Mouse (Mus musculus) forebrain, embryonic 15.5 days (tissue): ENCODE results near the gene Gm17332. TPM values are rescaled to one million over a fixed set of nuclear protein-coding genes. Genes with fewer than 3 reads are reported as not detected.
"Not testable (repeated sequence)": the region's sequence is repeated elsewhere in the genome, so short reads cannot be mapped to it uniquely, and the experiment has no call there.

Experiments
- ATAC-seq: fragments of 200-750 bp; cut with Nextera tagmentation; replicated peaks from 2 replicates; pipeline ENCODE4 v1.8.0; 2017; ENCODE audit warnings: mild to moderate bottlenecking, moderate TSS enrichment, moderate library complexity
- H3K27ac ChIP-seq: fragments of 300-500 bp; sonication (generic); replicated peaks from 2 replicates; pipeline ENCODE4 v1.5.1; 2015; ENCODE audit warnings: mild to moderate bottlenecking, inconsistent platforms
- H3K27me3 ChIP-seq: fragments of 300-500 bp; sonication (generic); 2 replicates; pipeline ENCODE4 v1.6.1; 2015; ENCODE audit warnings: inconsistent platforms
- H3K36me3 ChIP-seq: fragments of 300-500 bp; sonication (generic); 2 replicates; pipeline ENCODE4 v1.6.1; 2015; ENCODE audit warnings: mild to moderate bottlenecking, inconsistent platforms
- H3K4me1 ChIP-seq: fragments of 300-500 bp; sonication (generic); 2 replicates; pipeline ENCODE4 v1.6.1; 2015; ENCODE audit warnings: inconsistent platforms
- H3K4me2 ChIP-seq: fragments of 300-500 bp; sonication (generic); replicated peaks from 2 replicates; pipeline ENCODE4 v1.6.1; 2015; ENCODE audit warnings: mild to moderate bottlenecking, inconsistent platforms
- H3K4me3 ChIP-seq: fragments of 300-500 bp; sonication (generic); 2 replicates; pipeline ENCODE4 v1.5.1; 2015; ENCODE audit warnings: mild to moderate bottlenecking, inconsistent platforms
- H3K9ac ChIP-seq: fragments of 300-500 bp; sonication (generic); replicated peaks from 2 replicates; pipeline ENCODE4 v1.6.1; 2015; ENCODE audit warnings: mild to moderate bottlenecking, inconsistent platforms
- H3K9me3 ChIP-seq: fragments of 300-500 bp; sonication (generic); 2 replicates; pipeline ENCODE4 v1.6.1; 2016; ENCODE audit warnings: inconsistent platforms
- WGBS: fragments of 180-500 bp; shearing (Covaris S2); methylation state at CpG from one replicate; pipeline ENCODE4 v1.1.7; 2015; ENCODE audit warnings: mixed read lengths; 5-methylcytosine and 5-hydroxymethylcytosine counted together
- polyA plus RNA-seq: library from polyadenylated mRNA; unstranded; fragments of >200 nt; fragmentation: Nextera tagmentation; extraction: Ambion mirVana; gene quantifications from 2 replicates; pipeline ENCODE4 v1.2.1, GENCODE M21; 2015

Gm17332 gene
- polyA plus RNA-seq = not detected in 2 replicates

DNA sequence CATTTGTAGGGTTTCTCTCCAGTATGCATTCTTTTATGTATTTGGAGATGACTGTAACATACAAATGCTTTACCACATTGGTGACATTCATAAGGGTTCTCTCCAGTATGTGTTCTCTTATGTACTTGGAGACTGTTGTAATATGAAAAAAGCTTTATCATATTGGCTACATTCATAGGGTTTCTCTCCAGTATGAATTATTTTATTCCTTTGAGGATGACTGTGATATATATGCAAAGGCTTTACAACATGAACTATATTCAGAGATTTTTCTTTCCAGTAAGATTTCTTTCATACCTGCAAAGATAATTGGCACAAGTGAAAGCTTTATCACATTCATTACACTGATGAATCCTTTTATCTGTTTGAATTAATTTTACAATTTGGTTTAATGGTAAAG, at the start of gene Gm17332:
Gm17332 (minus strand) TSS at position 101 of the 400 bp plus-strand sequence.
- no peak within 1 kb of the TSS for H3K27ac ChIP-seq
- no peak within 1 kb of the TSS for H3K4me2 ChIP-seq
- no peak within 1 kb of the TSS for H3K4me3 ChIP-seq
- no peak within 1 kb of the TSS for H3K9ac ChIP-seq
- ATAC-seq = no peak
- H3K9me3 ChIP-seq = 0 out of 2 replicates have a peak, but pooled peaks cover 4% of the 10 kb centered on the region
- no peaks in the 10 kb centered on the region for H3K36me3 ChIP-seq
- H3K4me1 ChIP-seq = no peaks in the 10 kb centered on the region
- H3K27me3 ChIP-seq = no peaks in the 10 kb centered on the region

DNA sequence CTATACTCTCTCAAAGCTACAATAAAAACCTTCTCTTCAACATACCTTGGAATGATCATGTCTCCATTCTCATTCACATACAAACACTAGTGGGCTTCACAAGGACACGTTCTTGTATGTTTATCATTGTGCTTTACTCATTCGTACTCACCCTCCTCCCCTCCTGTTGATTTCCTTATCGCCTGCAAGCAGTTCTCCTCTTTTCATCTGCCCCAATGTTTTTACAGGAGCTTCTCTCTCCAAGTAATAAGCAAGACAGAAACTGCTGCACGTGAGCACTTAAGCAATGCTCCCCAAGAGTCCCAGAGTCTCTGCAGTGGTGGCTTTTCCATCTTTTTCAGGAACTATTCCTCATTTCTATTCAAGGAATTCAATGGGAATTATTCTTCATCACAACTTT, 47.7 kb upstream of the Gm17332 start:
- Histone ChIP-seq H3K4me2 (no peak overlapping the region), H3K9ac (no peak overlapping the region), H3K9me3 (no peaks in the 10 kb centered on the region), H3K27me3 (no peaks in the 10 kb centered on the region), H3K27ac (no peak overlapping the region), H3K4me3 (no peak overlapping the region), H3K4me1 (no peaks in the 10 kb centered on the region), H3K36me3 (no peaks in the 10 kb centered on the region)
- no peak for ATAC-seq
- 78% methylated on average over 4 of the region's 4 CpGs for WGBS

DNA sequence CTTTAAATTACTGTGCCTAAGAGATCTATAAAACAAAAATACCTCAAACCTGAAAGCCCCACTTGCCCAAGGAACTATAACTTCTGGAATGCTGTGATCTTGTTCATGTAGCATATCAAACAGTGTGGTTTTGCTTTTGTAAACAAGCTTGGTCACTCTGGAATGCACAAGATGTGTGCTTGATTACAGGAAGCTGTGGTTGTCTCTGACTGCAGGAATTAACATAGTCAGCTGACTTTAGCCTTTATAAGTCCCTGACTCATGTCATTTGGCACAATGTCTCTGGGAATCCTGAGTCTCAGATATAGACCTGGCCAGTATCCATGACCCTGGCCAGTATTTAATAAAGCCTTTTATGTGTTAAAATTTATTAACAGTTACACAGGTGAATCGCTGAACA, 43.1 kb upstream of the Gm17332 start:
- no peak overlapping the region for H3K4me2 ChIP-seq
- H3K9ac ChIP-seq = no peak overlapping the region
- no peaks in the 10 kb centered on the region for H3K4me1 ChIP-seq
- H3K9me3 ChIP-seq = no peaks in the 10 kb centered on the region
- no peak overlapping the region for H3K4me3 ChIP-seq
- WGBS = 96% methylated on average over 1 of the region's 1 CpGs
- ATAC-seq = no peak
- no peaks in the 10 kb centered on the region for H3K27me3 ChIP-seq
- H3K36me3 ChIP-seq = no peaks in the 10 kb centered on the region
- no peak overlapping the region for H3K27ac ChIP-seq

DNA sequence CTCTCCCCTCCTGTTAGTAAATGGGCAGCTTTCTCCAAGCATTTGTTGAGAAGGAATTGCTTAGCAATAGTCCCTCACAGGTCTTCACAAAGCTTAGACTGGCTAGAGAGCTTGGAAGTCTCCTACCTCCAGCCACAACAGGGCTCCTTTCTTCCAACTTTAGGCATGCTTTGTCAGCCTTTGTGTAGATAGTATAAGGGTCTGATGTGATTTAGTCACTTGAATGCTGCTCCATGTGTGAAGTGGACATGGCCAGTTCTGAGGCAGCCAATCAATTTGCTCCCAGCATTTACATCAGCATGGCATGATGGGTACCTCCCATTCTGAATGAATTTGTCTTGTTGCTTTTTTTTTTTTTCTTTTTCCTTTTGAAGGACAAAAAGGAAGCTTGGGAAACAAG, 35.7 kb upstream of the Gm17332 start:
- Histone ChIP-seq H3K4me3 (no peak overlapping the region), H3K4me1 (no peaks in the 10 kb centered on the region), H3K36me3 (no peaks in the 10 kb centered on the region), H3K9ac (no peak overlapping the region), H3K9me3 (no peaks in the 10 kb centered on the region), H3K27me3 (no peaks in the 10 kb centered on the region), H3K4me2 (no peak overlapping the region), H3K27ac (no peak overlapping the region)
- 0 out of 2 replicates have a peak, but pooled peaks have one; percentile 61 for ATAC-seq

DNA sequence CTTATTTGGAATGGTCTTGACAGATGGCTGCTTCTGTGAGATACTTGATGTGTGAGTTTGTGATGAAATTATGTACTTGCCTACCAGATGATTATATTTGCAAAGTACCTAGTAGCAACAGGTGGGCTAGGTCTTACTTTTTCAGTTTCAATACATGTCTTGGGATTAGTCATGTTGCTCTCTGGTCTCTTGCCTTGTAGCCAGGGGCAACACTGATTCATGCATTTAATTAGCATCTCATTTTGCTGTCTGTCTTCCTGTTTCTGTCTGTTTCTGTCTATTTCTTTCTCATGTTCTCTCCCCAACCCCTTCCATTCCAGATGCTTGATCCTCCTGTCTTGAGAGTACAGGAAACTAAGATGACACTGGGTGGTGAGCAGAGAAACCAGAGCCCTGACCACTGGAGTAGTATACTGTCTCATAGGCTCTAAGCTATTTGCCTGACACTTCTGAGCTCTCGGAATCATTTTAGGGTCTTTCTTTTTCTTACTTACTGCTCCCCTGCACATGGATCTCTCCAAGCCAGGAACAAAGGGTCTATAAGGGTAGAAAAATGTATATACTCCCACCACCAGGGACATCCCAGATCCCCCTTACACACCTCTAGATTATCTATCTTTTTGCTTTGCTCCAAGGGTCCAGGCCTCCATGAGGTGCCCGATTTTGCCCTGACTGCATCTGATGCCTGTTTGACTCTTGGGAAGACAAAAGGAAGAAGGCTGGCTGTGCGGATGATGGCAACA, 13.5 kb upstream of the Gm17332 start:
- no peak overlapping the region for H3K9ac ChIP-seq
- H3K27ac ChIP-seq = no peak overlapping the region
- no peaks in the 10 kb centered on the region for H3K9me3 ChIP-seq
- 77% methylated on average over 3 of the region's 3 CpGs for WGBS
- no peak overlapping the region for H3K4me3 ChIP-seq
- H3K27me3 ChIP-seq = no peaks in the 10 kb centered on the region
- no peak overlapping the region for H3K4me2 ChIP-seq
- no peaks in the 10 kb centered on the region for H3K36me3 ChIP-seq
- no peak for ATAC-seq
- no peaks in the 10 kb centered on the region for H3K4me1 ChIP-seq

DNA sequence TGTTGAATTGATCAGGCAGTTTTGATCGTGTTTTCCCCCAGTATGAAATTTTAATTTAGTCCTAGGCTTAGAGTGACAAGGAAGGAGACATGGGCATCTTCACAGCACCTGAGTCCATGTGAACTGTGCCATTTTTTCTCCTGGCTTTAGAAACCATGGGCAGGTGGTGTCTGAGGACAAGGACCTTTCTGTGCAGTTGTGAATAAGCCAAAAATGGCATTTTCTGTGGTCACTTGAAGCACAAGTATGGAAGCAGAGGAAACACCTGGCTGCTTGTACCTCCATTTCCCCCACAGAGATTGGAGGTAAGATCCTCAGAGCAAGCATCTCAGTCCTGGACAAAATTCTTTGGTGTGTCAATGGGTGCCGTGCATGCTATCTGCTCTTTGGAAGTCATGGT, 12.5 kb upstream of the Gm17332 start:
- ATAC-seq = no peak
- H3K36me3 ChIP-seq = no peaks in the 10 kb centered on the region
- WGBS = 96% methylated on average over 2 of the region's 2 CpGs

DNA sequence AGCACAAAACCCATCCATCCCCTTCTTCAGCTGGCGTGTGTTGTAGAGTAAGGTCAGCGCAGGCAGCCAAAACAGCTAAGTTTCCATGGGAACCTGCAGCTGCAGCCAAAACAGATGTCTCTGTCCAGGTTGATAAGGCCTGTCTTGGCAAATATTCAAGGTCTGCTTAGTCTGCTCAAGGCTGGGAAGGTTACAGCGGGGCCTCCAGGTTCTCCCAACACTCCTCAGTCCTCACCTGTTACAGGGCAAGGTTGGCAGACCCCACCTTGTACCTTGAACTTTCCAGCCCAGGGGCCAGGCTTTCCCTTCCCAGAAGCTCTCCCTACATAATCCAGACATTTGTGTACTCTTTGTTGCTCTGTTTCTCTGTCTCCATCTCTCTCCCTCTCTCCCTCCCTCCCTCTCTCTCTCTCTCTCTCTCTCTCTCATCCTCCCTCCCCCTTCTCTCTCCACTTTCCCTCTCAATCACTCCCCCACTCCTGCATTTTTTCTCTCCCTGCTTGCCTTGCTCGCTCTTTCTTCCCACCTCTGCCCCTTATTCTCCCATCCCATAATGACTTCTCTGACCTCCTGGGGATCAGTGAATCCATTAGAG, 12.1 kb downstream of the Gm17332 start:
- WGBS = 17% methylated on average over 4 of the region's 4 CpGs
- Histone ChIP-seq H3K9ac (no peak overlapping the region), H3K4me3 (peak overlapping the region; percentile 50), H3K27ac (no peak overlapping the region), H3K4me2 (peak overlapping the region; percentile 61), H3K27me3 (no peaks in the 10 kb centered on the region), H3K9me3 (no peaks in the 10 kb centered on the region), H3K4me1 (peaks cover 11% of the 10 kb centered on the region), H3K36me3 (no peaks in the 10 kb centered on the region)
- peak; percentile 60 for ATAC-seq

More for the DNA sequence above, 12.5 kb upstream of the Gm17332 start:
- Histone ChIP-seq H3K27me3 (no peaks in the 10 kb centered on the region), H3K27ac (no peak overlapping the region), H3K4me1 (no peaks in the 10 kb centered on the region), H3K4me3 (no peak overlapping the region), H3K4me2 (no peak overlapping the region), H3K9ac (no peak overlapping the region), H3K9me3 (no peaks in the 10 kb centered on the region)

DNA sequence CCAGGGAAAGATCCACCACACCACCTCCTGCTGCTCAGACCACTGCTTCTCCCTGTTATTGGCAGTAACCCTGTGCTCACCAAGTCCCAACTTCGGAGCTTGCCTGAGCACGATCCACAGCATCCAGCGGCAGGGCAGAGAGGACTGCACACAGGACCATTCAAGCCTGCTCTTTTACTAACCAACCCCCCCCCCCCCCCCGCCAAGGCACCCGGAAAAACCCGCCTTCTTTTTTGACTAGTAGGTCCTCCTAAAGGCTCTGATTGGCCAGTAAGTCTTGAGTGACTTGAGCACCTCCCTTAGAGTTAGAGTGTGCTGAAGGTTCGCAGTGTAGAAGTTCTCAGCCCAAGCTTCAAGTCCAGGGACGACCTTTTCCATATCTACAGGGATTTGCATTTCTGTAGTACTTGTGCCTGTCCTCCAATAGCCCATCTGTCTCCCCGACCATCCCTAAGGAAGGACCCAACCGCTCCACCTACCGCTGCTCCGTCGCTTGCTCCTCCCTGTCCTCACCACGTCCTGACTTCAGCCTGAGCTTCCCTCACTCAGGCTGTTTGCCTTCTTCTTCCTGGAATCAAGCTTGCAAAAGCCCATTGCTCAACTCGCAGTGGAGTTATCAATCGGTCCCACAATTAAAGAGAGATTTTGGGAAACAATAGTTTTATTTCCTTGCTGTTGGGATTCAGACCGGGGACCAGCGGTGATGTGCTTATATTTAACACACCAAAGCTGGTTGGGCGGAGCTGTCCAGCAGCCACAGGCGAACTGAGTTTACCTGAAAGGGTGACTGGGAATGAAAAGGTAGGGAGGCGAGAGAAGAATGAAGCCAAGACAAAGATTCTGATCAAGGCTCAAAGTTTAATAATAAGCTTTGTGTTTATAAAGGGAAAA, 12.9 kb downstream of the Gm17332 start:
- Histone ChIP-seq H3K4me3 (peak overlapping the region; percentile 50), H3K27me3 (no peaks in the 10 kb centered on the region), H3K36me3 (no peaks in the 10 kb centered on the region), H3K9ac (peak overlapping the region; percentile 35), H3K4me1 (peaks cover 11% of the 10 kb centered on the region), H3K4me2 (peak overlapping the region; percentile 61), H3K9me3 (no peaks in the 10 kb centered on the region), H3K27ac (no peak overlapping the region)
- peak; percentile 96 for ATAC-seq
- under 1% methylated on average over 21 of the region's 21 CpGs for WGBS

DNA sequence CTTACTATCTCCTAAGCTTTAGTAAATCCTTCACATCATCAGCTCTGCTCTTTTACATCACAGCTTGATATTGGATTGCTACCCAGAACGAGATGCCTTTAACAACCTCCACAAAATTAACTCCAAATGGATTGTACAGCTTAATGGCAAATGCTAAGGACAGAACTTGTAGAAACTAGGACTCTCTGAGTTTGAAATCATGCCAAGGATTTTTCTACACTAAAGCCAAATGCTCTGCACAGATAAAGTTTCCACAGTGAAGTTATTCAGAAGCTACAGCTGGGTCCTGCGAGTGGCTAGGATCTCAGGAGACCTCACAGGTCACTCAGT, 13.5 kb downstream of the Gm17332 start:
- Histone ChIP-seq H3K9ac (no peak overlapping the region), H3K4me3 (peak overlapping the region; percentile 50), H3K9me3 (no peaks in the 10 kb centered on the region), H3K4me2 (peak overlapping the region; percentile 61), H3K27ac (no peak overlapping the region), H3K27me3 (no peaks in the 10 kb centered on the region), H3K4me1 (peaks cover 11% of the 10 kb centered on the region), H3K36me3 (no peaks in the 10 kb centered on the region)
- no peak for ATAC-seq
- 31% methylated on average over 2 of the region's 2 CpGs for WGBS

DNA sequence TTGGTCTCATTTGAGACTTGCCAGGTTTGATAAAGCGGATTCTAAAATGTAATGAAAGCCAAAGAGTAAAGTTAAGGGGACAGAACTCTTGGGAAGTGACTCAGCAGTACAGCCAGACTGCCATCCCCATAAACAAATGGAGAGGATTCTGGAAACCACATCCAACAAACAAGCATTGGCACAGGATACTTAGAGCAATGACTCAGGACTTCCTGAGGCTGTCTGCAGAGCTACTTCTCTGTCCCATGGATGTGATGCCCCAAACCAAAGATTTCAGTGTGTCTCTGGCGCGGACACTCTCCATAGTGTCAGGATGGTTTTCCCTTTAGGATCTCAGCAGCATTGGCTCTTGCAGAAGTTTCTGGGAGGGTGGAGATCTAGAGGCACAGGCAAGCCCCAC, 25.2 kb downstream of the Gm17332 start:
- Histone ChIP-seq H3K4me3 (no peak overlapping the region), H3K27me3 (no peaks in the 10 kb centered on the region), H3K9me3 (no peaks in the 10 kb centered on the region), H3K4me2 (no peak overlapping the region), H3K27ac (no peak overlapping the region), H3K4me1 (no peaks in the 10 kb centered on the region), H3K9ac (no peak overlapping the region), H3K36me3 (no peaks in the 10 kb centered on the region)
- no peak for ATAC-seq
- WGBS = 97% methylated on average over 3 of the region's 3 CpGs

DNA sequence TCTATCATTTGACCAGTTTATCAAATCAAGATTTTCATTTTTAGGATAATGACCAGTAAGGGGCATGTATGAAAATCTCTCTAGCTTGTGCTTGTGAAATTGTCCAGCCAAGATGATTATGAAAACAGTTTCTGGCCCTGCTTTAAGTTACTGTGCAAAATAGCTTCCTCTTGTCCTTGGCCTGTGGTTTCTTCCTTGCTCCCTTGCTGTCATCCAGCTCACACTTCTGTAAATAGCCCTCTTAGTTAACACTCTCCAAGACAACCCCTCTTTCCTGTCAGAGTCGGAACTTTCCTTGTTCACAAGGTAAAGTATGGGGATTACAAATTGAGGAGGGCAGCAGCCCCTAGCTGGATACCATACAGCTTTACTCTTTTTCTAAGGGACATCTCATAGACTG, 43.9 kb downstream of the Gm17332 start:
- WGBS = 63% methylated on average over 1 of the region's 1 CpGs
- H3K27ac ChIP-seq, H3K4me2 ChIP-seq: not testable (repeated sequence)

DNA sequence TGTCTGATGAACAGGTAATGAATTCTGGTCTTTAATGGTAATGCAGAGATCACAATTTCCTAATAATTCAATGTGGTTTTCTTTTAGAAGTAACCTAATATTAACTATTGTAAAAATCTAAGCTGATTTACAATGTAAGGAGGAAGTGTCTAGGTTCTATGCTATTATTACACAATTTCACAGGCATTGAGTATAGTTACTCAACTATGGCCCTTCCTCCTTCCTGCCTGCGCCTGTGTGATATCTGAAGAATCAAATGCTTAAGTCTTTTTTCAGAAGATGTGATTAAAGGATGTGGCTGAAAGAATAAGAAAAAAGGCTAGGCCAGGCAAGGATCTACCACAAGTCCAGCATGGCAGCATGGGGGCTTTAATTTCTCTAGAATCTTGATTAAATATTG, 47.4 kb downstream of the Gm17332 start:
- 90% methylated on average over 1 of the region's 1 CpGs for WGBS

More for the DNA sequence above, 43.9 kb downstream of the Gm17332 start:
- not testable (repeated sequence) for H3K36me3 ChIP-seq, H3K9ac ChIP-seq, H3K9me3 ChIP-seq, H3K4me3 ChIP-seq, H3K27me3 ChIP-seq, H3K4me1 ChIP-seq, ATAC-seq

More for the DNA sequence above, 47.4 kb downstream of the Gm17332 start:
- H3K9me3 ChIP-seq, H3K27me3 ChIP-seq, H3K4me3 ChIP-seq, H3K36me3 ChIP-seq, H3K27ac ChIP-seq, H3K9ac ChIP-seq, ATAC-seq, H3K4me1 ChIP-seq, H3K4me2 ChIP-seq: not testable (repeated sequence)
